Mouse (Mus musculus): ENCODE measurements around the gene Proser1. TPM values are rescaled to one million over a fixed set of nuclear protein-coding genes. Genes with fewer than 3 reads are reported as not detected.
A peak's percentile ranks its signal among the peaks of the same experiment; 100 is the strongest.

Proser1 gene
- polyA plus RNA-seq, 1 experiment from 2014 or later, result 24.7 TPM

DNA sequence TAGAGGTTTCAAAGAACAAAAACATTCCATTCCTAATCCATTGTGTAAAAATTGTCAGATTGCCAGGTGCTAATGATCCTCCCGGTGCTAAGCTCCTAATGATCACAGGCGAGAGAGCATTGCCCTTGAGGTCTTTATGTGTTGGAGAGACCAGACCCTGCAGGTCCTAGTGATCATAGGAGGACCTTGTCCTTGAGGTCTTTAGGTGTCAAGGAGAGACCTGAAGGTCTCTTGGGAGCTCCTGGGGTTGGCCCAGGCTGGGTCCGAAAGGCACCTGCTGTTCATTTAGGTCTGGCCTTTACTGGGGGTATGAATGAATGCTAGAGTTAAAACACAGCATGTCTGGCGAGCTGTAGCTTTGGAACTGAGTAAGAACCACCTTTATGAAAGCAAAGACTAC, 10.7 kb downstream of the Proser1 start:
- Histone ChIP-seq H3K9ac (ENCODE audit: low read depth, low read length) (no peak overlapping the region), H3K4me1 (ENCODE audit: control insufficient read depth, insufficient read depth, low read length) (no peaks in the 10 kb centered on the region), H3K27me3 (ENCODE audit: control insufficient read depth, insufficient read depth, low read length) (no peaks in the 10 kb centered on the region), H3K27ac (ENCODE audit: low read depth, low read length) (no peak overlapping the region), H3K36me3 (ENCODE audit: control insufficient read depth, insufficient read depth, low read length) (peaks cover 86% of the 10 kb centered on the region), H3K4me2 (replicated peaks; ENCODE audit: low read depth, low read length) (no peak overlapping the region), H3K4me3 (ENCODE audit: low read length) (no peak overlapping the region), H3K9me3 (ENCODE audit: control insufficient read depth, low read length) (no peaks in the 10 kb centered on the region)
- no peak for ATAC-seq (ENCODE audit: low FRiP score, low TSS enrichment)
- WGBS, result 83% methylated on average over 4 of the region's 4 CpGs

DNA sequence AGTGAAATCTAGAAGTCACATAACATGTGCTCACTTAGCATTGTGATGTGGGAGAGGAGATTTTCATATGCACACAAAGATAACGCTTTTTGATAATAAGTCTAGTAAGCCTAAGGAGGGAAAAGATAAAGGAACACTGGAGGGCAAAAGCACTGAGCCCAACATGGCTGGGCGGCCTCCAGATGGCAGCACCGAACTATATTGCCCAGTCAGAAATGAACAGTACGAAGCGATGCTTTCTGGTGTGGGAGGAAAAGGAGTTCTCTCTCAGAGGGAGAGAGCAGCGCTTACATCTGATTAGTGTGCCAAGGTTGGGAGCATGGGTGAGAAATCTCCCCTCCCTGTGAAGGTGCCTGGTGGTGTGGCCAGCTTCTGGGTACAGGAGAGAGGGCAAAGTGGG, 12.4 kb downstream of the Proser1 start:
- no peaks in the 10 kb centered on the region for H3K4me1 ChIP-seq (ENCODE audit: control insufficient read depth, insufficient read depth, low read length)
- no peak overlapping the region for H3K27ac ChIP-seq (ENCODE audit: low read depth, low read length)
- H3K36me3 ChIP-seq (ENCODE audit: control insufficient read depth, insufficient read depth, low read length), result peaks cover 91% of the 10 kb centered on the region
- peak; percentile 28; the same call in 1 of the 2 replicates for ATAC-seq (ENCODE audit: low FRiP score, low TSS enrichment)
- H3K9me3 ChIP-seq (ENCODE audit: control insufficient read depth, low read length), result no peaks in the 10 kb centered on the region
- no peak overlapping the region for H3K9ac ChIP-seq (ENCODE audit: low read depth, low read length)
- H3K27me3 ChIP-seq (ENCODE audit: control insufficient read depth, insufficient read depth, low read length), result no peaks in the 10 kb centered on the region
- H3K4me2 ChIP-seq (replicated peaks; ENCODE audit: low read depth, low read length), result no peak overlapping the region
- 66% methylated on average over 6 of the region's 6 CpGs for WGBS
- H3K4me3 ChIP-seq (ENCODE audit: low read length), result no peak overlapping the region

DNA sequence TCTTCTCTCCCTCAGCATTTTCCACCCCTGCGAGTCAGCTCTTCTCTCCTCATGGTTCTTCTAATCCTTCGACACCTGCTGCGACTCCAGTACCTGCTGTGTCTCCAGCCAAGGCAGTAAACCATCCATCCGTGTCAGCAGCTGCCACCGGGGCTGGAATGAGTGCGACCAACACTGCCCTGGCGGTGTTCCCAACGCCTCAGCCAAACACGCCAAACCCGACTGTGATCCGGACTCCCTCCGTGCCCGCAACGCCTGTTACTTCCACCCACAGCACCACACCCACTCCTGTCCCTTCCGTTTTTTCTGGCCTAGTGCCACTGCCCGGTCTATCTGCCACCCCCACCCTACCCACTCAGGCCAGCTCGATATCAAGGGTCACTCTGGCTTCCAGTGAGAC, 14.0 kb downstream of the Proser1 start:
- Histone ChIP-seq H3K4me1 (ENCODE audit: control insufficient read depth, insufficient read depth, low read length) (no peaks in the 10 kb centered on the region), H3K36me3 (ENCODE audit: control insufficient read depth, insufficient read depth, low read length) (peaks cover 89% of the 10 kb centered on the region), H3K27me3 (ENCODE audit: control insufficient read depth, insufficient read depth, low read length) (no peaks in the 10 kb centered on the region), H3K4me2 (replicated peaks; ENCODE audit: low read depth, low read length) (no peak overlapping the region), H3K9me3 (ENCODE audit: control insufficient read depth, low read length) (no peaks in the 10 kb centered on the region), H3K4me3 (ENCODE audit: low read length) (no peak overlapping the region), H3K27ac (ENCODE audit: low read depth, low read length) (no peak overlapping the region), H3K9ac (ENCODE audit: low read depth, low read length) (no peak overlapping the region)
- ATAC-seq (ENCODE audit: low FRiP score, low TSS enrichment), result 0 out of 2 replicates have a peak, but pooled peaks have one; percentile 26
- WGBS, result 82% methylated on average over 17 of the region's 17 CpGs

DNA sequence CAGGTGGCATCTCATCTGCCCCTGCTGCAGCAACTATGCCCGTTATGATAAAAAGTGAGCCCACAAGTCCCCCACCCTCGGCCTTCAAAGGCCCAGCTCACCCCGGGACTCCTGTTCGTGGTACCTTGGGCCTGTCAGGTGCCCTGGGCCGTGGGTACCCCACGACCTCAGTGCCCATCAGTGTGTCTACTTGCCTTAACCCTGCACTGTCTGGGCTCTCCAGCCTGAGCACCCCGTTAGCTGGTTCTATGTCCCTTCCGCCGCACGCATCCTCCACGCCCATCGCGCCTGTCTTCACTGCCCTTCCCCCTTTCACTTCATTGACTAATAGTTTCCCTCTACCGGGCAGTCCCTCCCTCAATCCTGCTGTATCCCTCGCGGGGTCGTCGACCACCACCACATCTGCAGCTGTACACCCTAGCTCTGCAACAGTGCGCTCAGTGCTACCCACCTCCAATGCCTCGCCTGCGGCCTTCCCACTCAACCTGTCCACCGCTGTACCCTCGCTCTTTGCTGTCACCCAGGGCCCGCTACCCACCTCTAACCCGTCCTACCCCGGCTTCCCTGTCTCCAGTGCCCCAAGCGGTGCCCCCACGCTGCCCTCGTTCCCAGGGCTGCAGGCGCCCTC, 15.1 kb downstream of the Proser1 start:
- H3K4me1 ChIP-seq (ENCODE audit: control insufficient read depth, insufficient read depth, low read length), result no peaks in the 10 kb centered on the region
- WGBS, result 96% methylated on average over 30 of the region's 30 CpGs

DNA sequence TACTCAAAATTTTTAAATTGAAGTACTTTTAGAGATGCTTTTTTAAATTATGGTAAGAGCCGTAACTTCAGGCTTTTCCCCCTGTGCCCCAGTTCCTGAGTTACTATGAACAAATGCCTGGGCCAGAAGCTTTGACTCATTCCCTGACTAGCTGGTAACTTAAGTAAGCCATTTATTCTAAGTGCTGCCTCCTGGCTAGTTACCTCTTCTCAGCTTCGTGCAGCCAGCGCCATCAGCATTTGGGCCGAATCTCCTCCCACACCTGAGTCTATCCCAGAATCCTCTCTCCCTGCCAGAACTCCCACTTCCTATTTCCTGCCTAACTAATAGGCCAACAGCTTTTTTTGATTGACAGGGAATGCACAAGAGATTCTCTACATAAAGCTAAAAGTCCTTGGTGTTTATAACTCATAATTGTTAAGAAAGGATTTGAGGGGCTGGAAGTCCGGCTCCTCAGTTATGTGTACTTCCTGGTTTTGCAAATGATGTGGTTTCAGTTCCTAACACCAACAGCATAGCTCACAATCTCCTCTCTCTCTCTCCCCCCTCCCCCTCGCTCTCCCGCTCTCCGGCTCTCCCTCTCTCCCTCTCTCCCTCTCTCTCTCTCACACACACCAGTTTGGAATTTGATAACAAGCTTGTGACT, 20.1 kb downstream of the Proser1 start:
- Histone ChIP-seq H3K9me3 (ENCODE audit: control insufficient read depth, low read length) (no peaks in the 10 kb centered on the region), H3K27ac (ENCODE audit: low read depth, low read length) (no peak overlapping the region), H3K9ac (ENCODE audit: low read depth, low read length) (no peak overlapping the region), H3K4me2 (replicated peaks; ENCODE audit: low read depth, low read length) (no peak overlapping the region), H3K36me3 (ENCODE audit: control insufficient read depth, insufficient read depth, low read length) (peaks cover 35% of the 10 kb centered on the region), H3K4me3 (ENCODE audit: low read length) (no peak overlapping the region), H3K27me3 (ENCODE audit: control insufficient read depth, insufficient read depth, low read length) (no peaks in the 10 kb centered on the region), H3K4me1 (ENCODE audit: control insufficient read depth, insufficient read depth, low read length) (peaks cover 6% of the 10 kb centered on the region; the same call in 1 of the 2 replicates)
- WGBS, result 87% methylated on average over 8 of the region's 8 CpGs
- no peak for ATAC-seq (ENCODE audit: low FRiP score, low TSS enrichment)

More for the DNA sequence above, 15.1 kb downstream of the Proser1 start:
- Histone ChIP-seq H3K9me3 (ENCODE audit: control insufficient read depth, low read length) (no peaks in the 10 kb centered on the region), H3K36me3 (ENCODE audit: control insufficient read depth, insufficient read depth, low read length) (peaks cover 80% of the 10 kb centered on the region), H3K9ac (ENCODE audit: low read depth, low read length) (no peak overlapping the region), H3K27ac (ENCODE audit: low read depth, low read length) (no peak overlapping the region), H3K4me2 (replicated peaks; ENCODE audit: low read depth, low read length) (no peak overlapping the region), H3K27me3 (ENCODE audit: control insufficient read depth, insufficient read depth, low read length) (no peaks in the 10 kb centered on the region), H3K4me3 (ENCODE audit: low read length) (no peak overlapping the region)
- no peak; the same call in 1 of the 2 replicates for ATAC-seq (ENCODE audit: low FRiP score, low TSS enrichment)

DNA sequence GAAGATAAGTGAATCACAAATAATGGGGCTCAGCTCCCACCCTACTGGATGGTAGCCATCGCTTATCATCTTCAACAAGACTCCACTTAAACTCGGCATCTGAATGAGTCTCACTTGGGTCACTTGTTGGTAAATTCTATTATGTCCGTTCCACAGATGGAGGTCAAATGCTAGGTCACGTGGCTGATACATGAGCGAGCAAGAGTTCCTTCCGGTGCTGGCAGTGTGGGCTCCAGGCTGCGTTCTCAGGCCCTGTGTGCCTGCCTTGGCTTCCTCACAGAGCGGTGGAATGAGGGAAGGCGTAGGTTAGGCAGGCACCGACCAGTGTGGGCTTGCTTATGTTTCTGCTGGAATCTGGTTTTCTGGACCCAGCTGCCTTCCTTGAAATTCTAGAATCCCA, 23.1 kb downstream of the Proser1 start:
- Histone ChIP-seq H3K27ac (ENCODE audit: low read depth, low read length) (no peak overlapping the region), H3K4me1 (ENCODE audit: control insufficient read depth, insufficient read depth, low read length) (peaks cover 6% of the 10 kb centered on the region; the same call in 1 of the 2 replicates), H3K27me3 (ENCODE audit: control insufficient read depth, insufficient read depth, low read length) (no peaks in the 10 kb centered on the region), H3K4me3 (ENCODE audit: low read length) (no peak overlapping the region), H3K36me3 (ENCODE audit: control insufficient read depth, insufficient read depth, low read length) (peaks cover 11% of the 10 kb centered on the region), H3K9ac (ENCODE audit: low read depth, low read length) (no peak overlapping the region), H3K4me2 (replicated peaks; ENCODE audit: low read depth, low read length) (no peak overlapping the region), H3K9me3 (ENCODE audit: control insufficient read depth, low read length) (no peaks in the 10 kb centered on the region)
- ATAC-seq (ENCODE audit: low FRiP score, low TSS enrichment), result no peak
- WGBS, result 79% methylated on average over 10 of the region's 10 CpGs

DNA sequence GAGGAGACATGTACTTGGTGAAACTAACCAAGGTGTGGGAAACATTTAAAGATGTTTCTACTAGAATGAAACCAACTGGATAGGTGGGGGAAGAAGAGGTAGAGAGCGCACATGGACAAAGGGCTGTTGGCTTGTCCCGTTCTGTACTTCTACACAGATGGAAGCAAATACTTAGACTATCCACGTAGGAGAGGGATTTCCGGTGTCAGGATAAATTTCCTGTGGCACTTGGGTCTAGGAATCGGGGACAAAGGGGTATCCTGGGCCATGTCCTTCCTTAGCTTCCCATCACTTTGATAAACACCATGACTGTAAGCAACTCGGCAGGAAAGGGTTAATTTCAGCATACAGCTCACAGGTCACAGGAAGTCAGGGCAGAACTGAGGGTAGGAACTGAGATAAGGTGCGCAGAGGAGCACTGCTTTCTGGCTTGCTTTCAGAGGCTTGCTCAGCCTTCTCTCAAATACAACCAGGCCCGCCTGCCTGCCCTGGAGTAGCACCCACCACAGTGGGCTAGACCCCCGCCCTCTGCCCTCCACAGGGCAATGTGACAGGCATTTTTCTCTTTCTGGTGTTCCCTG, 23.6 kb downstream of the Proser1 start:
- Histone ChIP-seq H3K36me3 (ENCODE audit: control insufficient read depth, insufficient read depth, low read length) (peaks cover 6% of the 10 kb centered on the region), H3K4me2 (replicated peaks; ENCODE audit: low read depth, low read length) (no peak overlapping the region), H3K4me1 (ENCODE audit: control insufficient read depth, insufficient read depth, low read length) (peaks cover 6% of the 10 kb centered on the region; the same call in 1 of the 2 replicates), H3K9me3 (ENCODE audit: control insufficient read depth, low read length) (no peaks in the 10 kb centered on the region), H3K4me3 (ENCODE audit: low read length) (no peak overlapping the region), H3K27me3 (ENCODE audit: control insufficient read depth, insufficient read depth, low read length) (no peaks in the 10 kb centered on the region), H3K27ac (ENCODE audit: low read depth, low read length) (no peak overlapping the region), H3K9ac (ENCODE audit: low read depth, low read length) (no peak overlapping the region)
- no peak for ATAC-seq (ENCODE audit: low FRiP score, low TSS enrichment)
- 62% methylated on average over 9 of the region's 9 CpGs for WGBS

DNA sequence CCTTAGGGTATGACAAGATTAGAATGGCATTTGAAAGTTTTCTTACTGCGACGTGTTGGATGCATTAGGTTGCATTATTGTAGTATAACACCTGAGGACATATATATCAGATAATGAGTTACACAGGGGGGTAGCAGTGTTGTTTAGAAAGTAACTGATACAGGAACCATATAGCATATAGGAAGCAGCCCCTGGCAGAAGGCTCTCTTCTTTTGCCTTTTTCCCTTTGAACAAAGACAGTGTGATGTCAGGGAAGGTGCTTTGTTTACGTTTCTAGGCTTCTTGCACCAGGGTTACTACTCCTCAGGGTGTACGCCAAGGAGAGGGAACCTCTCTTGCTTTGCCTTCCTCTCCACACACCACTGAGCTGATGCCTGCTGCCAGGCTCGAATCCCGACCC, 24.9 kb downstream of the Proser1 start, which contains the start of gene Stoml3:
TSS of gene Stoml3 (plus strand) at position 301 of the 400 bp plus-strand sequence.
- no peaks in the 10 kb centered on the region for H3K9me3 ChIP-seq (ENCODE audit: control insufficient read depth, low read length)
- H3K4me1 ChIP-seq (ENCODE audit: control insufficient read depth, insufficient read depth, low read length), result peaks cover 6% of the 10 kb centered on the region; the same call in 1 of the 2 replicates
- H3K4me3 ChIP-seq (ENCODE audit: low read length), result no peak within 1 kb of the TSS
- H3K9ac ChIP-seq (ENCODE audit: low read depth, low read length), result no peak within 1 kb of the TSS
- no peak for ATAC-seq (ENCODE audit: low FRiP score, low TSS enrichment)
- H3K36me3 ChIP-seq (ENCODE audit: control insufficient read depth, insufficient read depth, low read length), result no peaks in the 10 kb centered on the region
- H3K4me2 ChIP-seq (replicated peaks; ENCODE audit: low read depth, low read length), result no peak within 1 kb of the TSS
- WGBS, result 55% methylated on average over 6 of the region's 6 CpGs
- no peak within 1 kb of the TSS for H3K27ac ChIP-seq (ENCODE audit: low read depth, low read length)
- no peaks in the 10 kb centered on the region for H3K27me3 ChIP-seq (ENCODE audit: control insufficient read depth, insufficient read depth, low read length)

DNA sequence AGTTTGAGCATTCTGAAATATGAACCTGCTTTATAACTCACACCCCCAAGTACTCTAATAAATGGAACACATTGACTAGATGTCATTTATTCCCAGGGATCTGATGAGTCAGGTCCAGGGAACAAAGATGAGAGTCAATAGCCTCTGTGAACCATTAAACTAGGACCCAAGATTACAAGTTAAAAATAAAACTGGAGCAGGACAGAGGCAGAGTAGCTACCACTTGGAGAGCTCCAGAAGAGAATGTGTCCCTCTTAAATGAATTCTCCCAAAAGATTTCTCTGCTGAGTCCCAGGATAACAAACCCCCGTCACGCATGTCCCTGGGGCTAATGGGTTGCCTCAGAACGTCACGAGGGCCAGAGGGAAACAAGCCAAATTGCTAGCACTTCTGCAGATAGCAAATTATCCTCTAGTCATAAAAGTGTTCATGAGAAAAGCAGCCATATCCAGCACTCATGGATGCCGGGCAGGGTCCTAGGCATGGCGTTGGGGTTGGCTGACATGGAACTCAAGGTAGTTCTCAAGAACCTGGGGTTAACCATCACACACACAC, 35.0 kb downstream of the Proser1 start:
- Histone ChIP-seq H3K9ac (ENCODE audit: low read depth, low read length) (no peak overlapping the region), H3K4me3 (ENCODE audit: low read length) (no peak overlapping the region), H3K27ac (ENCODE audit: low read depth, low read length) (no peak overlapping the region), H3K36me3 (ENCODE audit: control insufficient read depth, insufficient read depth, low read length) (no peaks in the 10 kb centered on the region), H3K4me1 (ENCODE audit: control insufficient read depth, insufficient read depth, low read length) (no peaks in the 10 kb centered on the region), H3K9me3 (ENCODE audit: control insufficient read depth, low read length) (no peaks in the 10 kb centered on the region), H3K4me2 (replicated peaks; ENCODE audit: low read depth, low read length) (no peak overlapping the region), H3K27me3 (ENCODE audit: control insufficient read depth, insufficient read depth, low read length) (no peaks in the 10 kb centered on the region)
- WGBS, result 63% methylated on average over 6 of the region's 6 CpGs
- ATAC-seq (ENCODE audit: low FRiP score, low TSS enrichment), result no peak

All from kidney, embryonic 14.5 days (tissue).